Mouse (Mus musculus) limb, embryonic 15.5 days (tissue): ENCODE data around the gene Aco2. TPM values are rescaled to one million over a fixed set of nuclear protein-coding genes. Genes with fewer than 3 reads are reported as not detected.

ENCODE experiments used
- ATAC-seq: fragments of 200-750 bp; cut with Nextera tagmentation; 2 replicates; pipeline ENCODE4 v1.8.0; 2017; ENCODE audit warnings: low read depth, moderate TSS enrichment; ENCODE audit not compliant: insufficient number of reproducible peaks, low FRiP score, low TSS enrichment
- H3K27ac ChIP-seq: fragments of 300-500 bp; sonication (generic); 2 replicates; pipeline ENCODE4 v1.5.1; 2015; ENCODE audit warnings: moderate library complexity, mild to moderate bottlenecking, inconsistent platforms
- H3K27me3 ChIP-seq: fragments of 300-500 bp; sonication (generic); 2 replicates; pipeline ENCODE4 v1.6.1; 2015; ENCODE audit warnings: inconsistent platforms
- H3K36me3 ChIP-seq: fragments of 300-500 bp; sonication (generic); 2 replicates; pipeline ENCODE4 v1.6.1; 2015; ENCODE audit warnings: inconsistent platforms
- H3K4me1 ChIP-seq: fragments of 300-500 bp; sonication (generic); 2 replicates; pipeline ENCODE4 v1.6.1; 2015; ENCODE audit warnings: inconsistent platforms
- H3K4me2 ChIP-seq: fragments of 300-500 bp; sonication (generic); 2 replicates; pipeline ENCODE4 v1.6.1; 2015; ENCODE audit warnings: mild to moderate bottlenecking, inconsistent platforms
- H3K4me3 ChIP-seq: fragments of 300-500 bp; sonication (generic); 2 replicates; pipeline ENCODE4 v1.5.1; 2015; ENCODE audit warnings: mild to moderate bottlenecking, inconsistent platforms
- H3K9ac ChIP-seq: fragments of 300-500 bp; sonication (generic); 2 replicates; pipeline ENCODE4 v1.6.1; 2015; ENCODE audit warnings: inconsistent platforms
- H3K9me3 ChIP-seq: fragments of 300-500 bp; sonication (generic); 2 replicates; pipeline ENCODE4 v1.6.1; 2016; ENCODE audit warnings: inconsistent platforms
- WGBS: fragments of 180-500 bp; shearing (Covaris S2); methylation state at CpG from one replicate; pipeline ENCODE4 v1.1.7; 2015; 5-methylcytosine and 5-hydroxymethylcytosine counted together
- polyA plus RNA-seq: library from polyadenylated mRNA; unstranded; fragments of >200 nt; fragmentation: Nextera tagmentation; extraction: Ambion mirVana; gene quantifications from 2 replicates; pipeline ENCODE4 v1.2.1, GENCODE M21; 2015

Aco2 gene
- 144 and 165 TPM in 2 replicates for polyA plus RNA-seq

- Histone ChIP-seq H3K36me3 (peaks cover 33% of the 10 kb centered on the region), H3K4me1 (peaks cover 12% of the 10 kb centered on the region), H3K9me3 (no peaks in the 10 kb centered on the region), H3K4me2 (peak within 1 kb of the TSS; percentile 81), H3K9ac (peak within 1 kb of the TSS; percentile 95), H3K27ac (peak within 1 kb of the TSS; percentile 99), H3K4me3 (peak within 1 kb of the TSS; percentile 100), H3K27me3 (no peaks in the 10 kb centered on the region)
- ATAC-seq, result peak; percentile 89
- WGBS, result under 1% methylated on average over 52 of the region's 53 CpGs
These were observed at the start of gene Aco2 for GRCm38 (mm10) chr15:81872262-81873136. Gene Aco2, plus strand, starts transcription at chr15:81872309.

GRCm38 (mm10) chr15:81822631-81823030 is 49.5 kb upstream of the Aco2 start:
- H3K9me3 ChIP-seq, result no peaks in the 10 kb centered on the region
- H3K27ac ChIP-seq, result no peak overlapping the region
- H3K4me1 ChIP-seq, result no peaks in the 10 kb centered on the region
- no peak overlapping the region for H3K4me2 ChIP-seq
- ATAC-seq, result no peak
- 77% methylated on average over 3 of the region's 3 CpGs for WGBS
- no peak overlapping the region for H3K4me3 ChIP-seq
- no peak overlapping the region for H3K9ac ChIP-seq
- peaks cover 92% of the 10 kb centered on the region for H3K36me3 ChIP-seq
- H3K27me3 ChIP-seq, result no peaks in the 10 kb centered on the region

DNA sequence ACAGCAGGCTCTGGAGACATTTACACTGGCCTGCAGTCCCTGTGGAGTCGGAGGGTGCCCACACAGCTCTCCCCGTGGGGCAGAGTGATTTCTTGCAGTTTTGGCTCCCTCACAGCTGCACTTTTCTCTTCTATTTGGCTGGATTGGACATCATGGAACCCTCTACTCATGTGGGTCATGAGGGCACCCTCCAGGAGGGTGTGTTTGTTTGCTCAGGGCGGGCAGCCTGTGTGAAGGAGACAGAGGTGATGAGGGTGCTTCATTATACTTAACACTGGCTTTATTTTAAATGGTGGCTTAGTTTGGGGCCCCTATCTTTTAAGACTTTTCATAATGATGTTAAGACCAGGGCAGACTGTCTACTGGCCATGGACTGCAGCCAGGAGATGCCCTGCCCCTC is 47.3 kb upstream of the Aco2 start:
- no peak for ATAC-seq
- no peak overlapping the region for H3K4me3 ChIP-seq
- no peak overlapping the region for H3K4me2 ChIP-seq
- H3K27ac ChIP-seq, result no peak overlapping the region
- no peaks in the 10 kb centered on the region for H3K27me3 ChIP-seq
- H3K9ac ChIP-seq, result no peak overlapping the region
- H3K9me3 ChIP-seq, result no peaks in the 10 kb centered on the region
- no peaks in the 10 kb centered on the region for H3K4me1 ChIP-seq
- 82% methylated on average over 3 of the region's 3 CpGs for WGBS
- H3K36me3 ChIP-seq, result peaks cover 78% of the 10 kb centered on the region

- peaks cover 8% of the 10 kb centered on the region for H3K4me1 ChIP-seq
- H3K9me3 ChIP-seq, result no peaks in the 10 kb centered on the region
- peaks cover 45% of the 10 kb centered on the region for H3K36me3 ChIP-seq
- H3K4me3 ChIP-seq, result no peak overlapping the region
- H3K27me3 ChIP-seq, result no peaks in the 10 kb centered on the region
- no peak overlapping the region for H3K9ac ChIP-seq
- WGBS, result 82% methylated on average over 7 of the region's 7 CpGs
- H3K27ac ChIP-seq, result no peak overlapping the region
- no peak for ATAC-seq
- no peak overlapping the region for H3K4me2 ChIP-seq
These were observed 43.5 kb upstream of the Aco2 start for GRCm38 (mm10) chr15:81828426-81829207.

GRCm38 (mm10) chr15:81829208-81829580 is 42.9 kb upstream of the Aco2 start:
- peaks cover 40% of the 10 kb centered on the region for H3K36me3 ChIP-seq
- H3K4me1 ChIP-seq, result peaks cover 10% of the 10 kb centered on the region
- no peak for ATAC-seq
- no peaks in the 10 kb centered on the region for H3K9me3 ChIP-seq
- no peaks in the 10 kb centered on the region for H3K27me3 ChIP-seq
- no peak overlapping the region for H3K4me2 ChIP-seq
- H3K27ac ChIP-seq, result no peak overlapping the region
- no peak overlapping the region for H3K9ac ChIP-seq
- H3K4me3 ChIP-seq, result no peak overlapping the region
- 59% methylated on average over 2 of the region's 2 CpGs for WGBS

GRCm38 (mm10) chr15:81830530-81830929 is 41.6 kb upstream of the Aco2 start:
- Histone ChIP-seq H3K9me3 (no peaks in the 10 kb centered on the region), H3K4me1 (peaks cover 15% of the 10 kb centered on the region), H3K27ac (no peak overlapping the region), H3K4me2 (no peak overlapping the region), H3K4me3 (no peak overlapping the region), H3K36me3 (peaks cover 26% of the 10 kb centered on the region), H3K27me3 (no peaks in the 10 kb centered on the region), H3K9ac (no peak overlapping the region)
- WGBS, result 90% methylated on average over 4 of the region's 4 CpGs
- ATAC-seq, result no peak

- Histone ChIP-seq H3K4me3 (no peak overlapping the region; the same call in 1 of the 2 replicates), H3K4me2 (peak overlapping the region; percentile 5; the same call in 1 of the 2 replicates), H3K27ac (no peak overlapping the region), H3K27me3 (no peaks in the 10 kb centered on the region), H3K9ac (no peak overlapping the region), H3K36me3 (peaks cover 19% of the 10 kb centered on the region), H3K9me3 (no peaks in the 10 kb centered on the region), H3K4me1 (peaks cover 23% of the 10 kb centered on the region)
- 18% methylated on average over 24 of the region's 24 CpGs for WGBS
- ATAC-seq, result peak; percentile 55
These were observed 40.8 kb upstream of the Aco2 start for GRCm38 (mm10) chr15:81831136-81831825.

GRCm38 (mm10) chr15:81832219-81832618 is 39.9 kb upstream of the Aco2 start:
- Histone ChIP-seq H3K27ac (no peak overlapping the region), H3K9me3 (no peaks in the 10 kb centered on the region), H3K4me2 (no peak overlapping the region), H3K4me1 (peaks cover 32% of the 10 kb centered on the region), H3K4me3 (no peak overlapping the region), H3K27me3 (no peaks in the 10 kb centered on the region), H3K9ac (no peak overlapping the region), H3K36me3 (peaks cover 10% of the 10 kb centered on the region; the same call in 1 of the 2 replicates)
- WGBS, result 86% methylated on average over 3 of the region's 3 CpGs
- ATAC-seq, result no peak

GRCm38 (mm10) chr15:81833481-81833880 is 38.6 kb upstream of the Aco2 start:
- no peak overlapping the region for H3K27ac ChIP-seq
- no peaks in the 10 kb centered on the region for H3K9me3 ChIP-seq
- peaks cover 3% of the 10 kb centered on the region; the same call in 1 of the 2 replicates for H3K36me3 ChIP-seq
- 74% methylated on average over 4 of the region's 4 CpGs for WGBS
- no peak overlapping the region for H3K4me2 ChIP-seq
- no peak overlapping the region for H3K4me3 ChIP-seq
- no peaks in the 10 kb centered on the region for H3K27me3 ChIP-seq
- no peak for ATAC-seq
- no peak overlapping the region for H3K9ac ChIP-seq
- peaks cover 34% of the 10 kb centered on the region for H3K4me1 ChIP-seq

DNA sequence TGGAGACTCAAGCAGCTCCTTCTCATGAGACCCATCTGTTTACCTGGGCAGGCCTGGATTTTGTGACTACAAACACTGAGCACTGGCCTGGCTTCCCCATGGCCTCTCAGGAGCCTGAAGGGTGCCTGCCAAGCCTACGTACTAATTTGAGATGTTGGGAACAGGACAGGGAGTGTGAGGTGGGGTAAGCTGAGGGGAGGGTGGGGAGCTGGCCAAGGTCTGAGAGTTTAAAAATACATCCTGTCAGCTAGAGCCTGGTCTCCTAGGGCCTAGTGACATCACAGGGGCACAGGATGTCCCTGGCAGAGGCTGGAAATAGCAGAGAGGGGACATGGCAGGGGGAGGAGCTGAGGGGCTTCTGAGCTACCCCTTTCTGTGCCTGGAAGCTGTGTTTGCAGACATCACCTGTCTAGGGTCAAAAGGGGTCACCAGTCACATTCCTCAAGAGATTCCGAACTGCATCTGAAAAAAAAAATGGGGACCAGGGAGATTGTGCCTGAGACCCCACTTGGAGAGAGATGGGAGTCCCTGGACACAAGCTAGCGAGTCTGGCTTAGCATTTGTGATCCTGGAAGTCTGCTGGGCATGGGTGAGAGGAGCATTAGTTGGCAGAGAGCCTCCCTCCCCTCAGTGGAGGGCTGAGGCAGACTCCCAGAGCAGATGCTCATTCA is 37.8 kb upstream of the Aco2 start:
- 50% methylated on average over 3 of the region's 3 CpGs for WGBS

More for the DNA sequence above, 37.8 kb upstream of the Aco2 start:
- Histone ChIP-seq H3K4me1 (peaks cover 39% of the 10 kb centered on the region), H3K4me2 (no peak overlapping the region), H3K9ac (no peak overlapping the region), H3K27ac (no peak overlapping the region), H3K4me3 (no peak overlapping the region), H3K9me3 (no peaks in the 10 kb centered on the region), H3K36me3 (no peaks in the 10 kb centered on the region), H3K27me3 (no peaks in the 10 kb centered on the region)
- ATAC-seq, result no peak
